Mouse (Mus musculus) liver, adult 2 months (tissue): ENCODE results near the gene Gm6993.

Experiments
- CTCF ChIP-seq: fragments of 200-500 bp; IDR thresholded peaks from 2 replicates; pipeline ENCODE4 v1.5.1; 2011; ENCODE audit warnings: low read depth, low read length, control low read depth
- POLR2A ChIP-seq: fragments of 200-500 bp; IDR thresholded peaks from 2 replicates; pipeline ENCODE4 v1.6.1; 2011; ENCODE audit warnings: low read length, control low read depth; ENCODE audit not compliant: insufficient read depth; ENCODE audit errors: extremely low read depth

- TF ChIP-seq CTCF (no peak), POLR2A (no peak)
Measured at GRCm38 (mm10) chr12:31269020-31269597, 28.5 kb downstream of the Gm6993 start.
